Mouse (Mus musculus): ENCODE measurements at regions not wholly inside any gene's neighbourhood (a gene's known extent, or its start where the extent isn't known, plus 50 kb on each side); places are given as distances from the start of the nearest gene placed in this dataset.

- TF ChIP-seq CTCF (IDR thresholded peaks at IDR 0.05): no peak
- no peak for TF ChIP-seq EP300 (IDR thresholded peaks at IDR 0.05; ENCODE audit: insufficient read depth, low read depth, low read length)
These were observed 106.1 kb upstream of the Frmd6 start for GRCm38 (mm10) chr12:70719255-70719654.

Measured in heart, adult 2 months (tissue).